Mouse (Mus musculus): ENCODE data around the gene Gm6803. TPM values are rescaled to one million over a fixed set of nuclear protein-coding genes. Genes with fewer than 3 reads are reported as not detected.

Gene Gm6803
- not detected for polyA plus RNA-seq (2014; fragmentation: Illumina TruSeq; extraction: RNeasy Lipid Tissue Mini Kit (QIAGEN cat#74804); ENCODE audit: low read depth, low replicate concordance)

GRCm38 (mm10) chr12:88018671-88019070 is at the start of gene Gm6803:
TSS of gene Gm6803 (minus strand) at chr12:88018771.

GRCm38 (mm10) chr12:88026704-88027103 is 8.1 kb upstream of the Gm6803 start, which contains the start of gene Gm2056:
TSS of gene Gm2056 (plus strand) at chr12:88027004.

GRCm38 (mm10) chr12:88011548-88011947 is 7.0 kb downstream of the Gm6803 start, which contains the start of gene Gm2075:
TSS of gene Gm2075 (plus strand) at chr12:88011848.

Other genes with a start within 250 kb of the Gm6803 start
- gene Gm21319, start 243.0 kb downstream of the Gm6803 start, polyA plus RNA-seq (2014; fragmentation: Illumina TruSeq; extraction: RNeasy Lipid Tissue Mini Kit (QIAGEN cat#74804); ENCODE audit: low read depth, low replicate concordance): not detected
- gene Gm21936, start 223.3 kb downstream of the Gm6803 start, polyA plus RNA-seq (2014; fragmentation: Illumina TruSeq; extraction: RNeasy Lipid Tissue Mini Kit (QIAGEN cat#74804); ENCODE audit: low read depth, low replicate concordance): not detected
- gene BB287469, start 202.2 kb downstream of the Gm6803 start, polyA plus RNA-seq (2014; fragmentation: Illumina TruSeq; extraction: RNeasy Lipid Tissue Mini Kit (QIAGEN cat#74804); ENCODE audit: low read depth, low replicate concordance): not detected
- not detected for gene Gm2001, start 176.4 kb downstream of the Gm6803 start, polyA plus RNA-seq (2014; fragmentation: Illumina TruSeq; extraction: RNeasy Lipid Tissue Mini Kit (QIAGEN cat#74804); ENCODE audit: low read depth, low replicate concordance)
- not detected for gene Gm2016, start 144.7 kb downstream of the Gm6803 start, polyA plus RNA-seq (2014; fragmentation: Illumina TruSeq; extraction: RNeasy Lipid Tissue Mini Kit (QIAGEN cat#74804); ENCODE audit: low read depth, low replicate concordance)
- gene Gm2022, start 123.4 kb downstream of the Gm6803 start, polyA plus RNA-seq (2014; fragmentation: Illumina TruSeq; extraction: RNeasy Lipid Tissue Mini Kit (QIAGEN cat#74804); ENCODE audit: low read depth, low replicate concordance): not detected
- gene Gm2035, start 98.9 kb downstream of the Gm6803 start, polyA plus RNA-seq (2014; fragmentation: Illumina TruSeq; extraction: RNeasy Lipid Tissue Mini Kit (QIAGEN cat#74804); ENCODE audit: low read depth, low replicate concordance): not detected
- not detected for gene Gm2042, start 64.7 kb downstream of the Gm6803 start, polyA plus RNA-seq (2014; fragmentation: Illumina TruSeq; extraction: RNeasy Lipid Tissue Mini Kit (QIAGEN cat#74804); ENCODE audit: low read depth, low replicate concordance)
- not detected for gene Gm2075, start 6.9 kb downstream of the Gm6803 start, polyA plus RNA-seq (2014; fragmentation: Illumina TruSeq; extraction: RNeasy Lipid Tissue Mini Kit (QIAGEN cat#74804); ENCODE audit: low read depth, low replicate concordance)
- not detected for gene Gm2056, start 8.2 kb upstream of the Gm6803 start, polyA plus RNA-seq (2014; fragmentation: Illumina TruSeq; extraction: RNeasy Lipid Tissue Mini Kit (QIAGEN cat#74804); ENCODE audit: low read depth, low replicate concordance)
- gene Gm16368, start 64.9 kb upstream of the Gm6803 start, polyA plus RNA-seq (2014; fragmentation: Illumina TruSeq; extraction: RNeasy Lipid Tissue Mini Kit (QIAGEN cat#74804); ENCODE audit: low read depth, low replicate concordance): not detected
- gene Gm10436, start 163.3 kb upstream of the Gm6803 start, polyA plus RNA-seq (2014; fragmentation: Illumina TruSeq; extraction: RNeasy Lipid Tissue Mini Kit (QIAGEN cat#74804); ENCODE audit: low read depth, low replicate concordance): not detected
- gene Gm8332, start 231.3 kb upstream of the Gm6803 start, polyA plus RNA-seq (2014; fragmentation: Illumina TruSeq; extraction: RNeasy Lipid Tissue Mini Kit (QIAGEN cat#74804); ENCODE audit: low read depth, low replicate concordance): not detected